Mouse (Mus musculus) frontal cortex, postnatal 36 days (tissue): ENCODE data around the gene Gpr108.
A peak's percentile ranks its signal among the peaks of the same experiment; 100 is the strongest.

Experiments
- DNase-seq, 2 experiments: peaks; one replicate each; pipeline ENCODE4 v3.0.0; 2022; ENCODE audit warnings: low spot score in 2 of 2

Gpr108 gene

DNA sequence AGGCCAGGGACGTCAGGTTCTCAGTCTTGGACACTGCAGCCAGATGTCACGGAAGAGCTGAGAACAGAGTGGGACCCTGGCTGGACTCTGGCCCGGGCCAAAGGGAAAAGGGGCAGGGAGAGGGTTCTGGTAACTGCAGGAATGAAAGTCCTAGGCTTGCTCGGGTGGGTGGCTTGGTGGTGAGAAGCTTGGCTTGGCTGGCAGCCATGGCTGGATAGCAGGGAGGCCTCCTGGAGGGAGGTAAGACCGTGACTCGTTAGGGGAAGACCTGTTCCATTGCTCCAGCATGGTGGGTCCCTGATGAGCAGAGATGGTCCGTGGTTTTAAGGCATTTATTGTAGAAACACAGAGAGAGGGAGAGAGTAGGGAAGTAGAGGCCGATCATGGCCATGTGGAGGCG, 23.1 kb upstream of the Gpr108 start:
- no peak for DNase-seq

GRCm38 (mm10) chr17:57267556-57268126, 19.4 kb upstream of the Gpr108 start:
- no peak for DNase-seq

GRCm38 (mm10) chr17:57264972-57265945, 17.0 kb upstream of the Gpr108 start:
- peak in 1 of 2 experiments; percentile 16 for DNase-seq

- DNase-seq: no peak
Observed at GRCm38 (mm10) chr17:57264164-57264563, 15.9 kb upstream of the Gpr108 start.

DNA sequence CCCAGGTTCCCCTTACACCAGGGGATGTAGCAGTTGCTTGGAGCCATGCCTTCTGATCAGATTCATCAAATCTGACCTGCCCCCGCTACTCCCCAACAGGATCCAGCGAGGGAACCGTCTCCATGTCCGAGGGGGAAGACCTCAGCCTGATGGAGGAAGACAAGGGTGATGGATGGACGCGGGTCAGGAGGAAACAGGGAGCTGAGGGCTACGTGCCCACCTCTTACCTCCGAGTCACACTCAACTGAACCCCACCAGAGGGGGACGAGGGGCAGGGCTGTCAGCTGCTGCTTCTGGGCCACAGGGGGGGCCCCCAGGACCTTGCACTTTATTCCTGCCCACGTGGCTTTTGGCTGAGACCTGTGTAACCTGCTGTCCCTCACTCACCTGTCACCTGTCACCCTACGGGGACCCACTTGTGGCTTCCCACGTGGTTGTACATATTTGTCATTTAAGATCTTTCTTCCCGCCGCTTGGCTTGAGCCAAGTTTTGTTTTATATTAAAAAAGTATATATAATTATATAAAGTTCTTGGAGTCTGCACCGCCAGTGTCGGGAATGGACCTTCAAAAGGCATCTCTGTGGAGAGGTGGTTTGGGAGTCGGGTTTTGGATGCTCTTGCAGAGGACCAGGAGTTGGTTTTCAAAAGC, 14.8 kb upstream of the Gpr108 start:
- DNase-seq: no peak

DNA sequence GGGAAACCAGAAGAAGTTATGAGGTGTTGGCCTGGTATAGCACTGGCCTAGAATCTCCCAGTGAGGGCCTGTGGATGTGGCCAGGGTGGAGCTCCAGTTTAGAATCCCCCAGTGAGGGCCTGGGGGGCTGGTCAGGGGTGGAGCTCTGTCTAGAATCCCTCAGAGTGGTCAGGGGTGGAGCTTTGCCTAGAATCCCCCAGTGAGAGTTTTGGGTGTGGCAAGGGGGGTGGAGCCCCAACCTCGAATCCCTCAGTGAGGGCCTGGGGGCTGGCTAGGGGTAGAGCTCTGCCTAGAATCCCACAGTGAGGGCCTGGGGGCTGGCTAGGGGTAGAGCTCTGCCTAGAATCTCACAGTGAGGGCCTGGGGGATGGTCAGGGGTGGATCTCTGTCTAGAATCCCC, 13.6 kb upstream of the Gpr108 start:
- no peak for DNase-seq

GRCm38 (mm10) chr17:57261286-57261685, 13.0 kb upstream of the Gpr108 start:
- DNase-seq: no peak

DNA sequence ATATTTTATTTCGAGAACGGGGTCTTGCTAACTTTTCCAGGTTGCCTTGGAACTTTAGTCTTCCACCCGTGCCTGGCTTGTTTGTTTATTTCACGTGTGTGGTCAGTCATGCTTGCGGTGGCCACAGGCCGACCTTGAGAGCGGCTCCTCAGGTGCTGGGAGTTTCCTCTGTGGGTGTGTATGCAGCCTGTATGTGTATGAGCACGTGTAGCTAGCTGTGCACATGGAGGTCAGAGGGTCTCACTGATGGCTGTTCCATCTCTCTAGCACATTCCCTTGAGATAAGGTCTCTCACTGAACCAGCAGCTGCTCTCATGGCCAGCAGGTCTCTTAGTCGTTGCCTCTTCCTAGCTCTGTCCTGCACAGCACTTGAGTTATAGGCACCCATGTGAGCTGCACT, 12.1 kb upstream of the Gpr108 start:
- DNase-seq: no peak

DNA sequence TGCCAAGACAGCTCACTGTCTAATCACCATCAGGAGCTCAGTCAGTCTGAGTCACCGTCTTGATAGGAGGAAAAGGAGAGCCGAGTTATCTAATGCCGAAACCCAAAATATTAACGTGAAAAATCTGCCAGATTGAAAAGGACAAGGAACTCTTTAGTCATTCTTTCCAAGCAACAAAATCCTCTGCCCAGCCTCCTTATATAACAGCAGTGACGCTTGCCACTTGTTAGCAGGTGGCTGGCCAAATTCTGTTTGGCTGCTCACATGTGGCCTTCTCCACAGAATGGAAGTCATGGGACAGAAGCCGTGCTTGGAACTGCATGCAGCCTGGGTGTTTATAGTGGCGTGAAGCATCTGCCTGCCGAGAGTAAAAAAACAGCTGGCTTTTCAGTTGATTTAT, 11.5 kb upstream of the Gpr108 start:
- DNase-seq: peak in 1 of 2 experiments; percentile 13

GRCm38 (mm10) chr17:57258191-57258590, 9.9 kb upstream of the Gpr108 start:
- no peak for DNase-seq

DNA sequence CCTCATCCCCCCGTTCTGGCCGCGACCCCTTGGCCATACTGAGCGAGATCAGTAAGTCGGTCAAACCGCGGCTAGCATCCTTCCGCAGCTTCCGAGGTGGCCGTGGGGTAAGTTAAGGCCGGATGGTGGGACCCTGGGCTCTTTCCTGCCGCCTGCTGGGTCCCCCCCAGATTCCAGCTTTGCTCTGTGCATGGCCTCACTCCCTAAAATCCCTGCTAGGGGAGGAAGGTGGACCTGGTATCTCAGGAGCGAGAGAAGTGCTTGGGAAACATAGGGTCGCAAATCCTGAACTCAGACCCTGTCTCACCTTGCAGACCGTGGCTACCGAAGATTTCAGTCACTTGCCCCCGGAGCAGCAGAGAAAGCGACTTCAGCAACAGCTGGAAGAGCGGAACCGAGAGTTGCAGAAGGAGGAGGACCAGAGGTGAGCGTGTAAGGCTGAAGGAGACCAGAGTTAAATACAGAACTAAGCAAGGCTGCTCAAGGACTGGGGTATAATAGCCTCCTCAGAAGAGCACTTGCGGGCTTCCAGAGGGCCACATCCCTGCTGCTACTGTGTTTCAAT, 8.8 kb upstream of the Gpr108 start:
- no peak for DNase-seq

- DNase-seq: no peak
Observed at GRCm38 (mm10) chr17:57255354-57255753, 7.1 kb upstream of the Gpr108 start.

GRCm38 (mm10) chr17:57253306-57253705, 5.1 kb upstream of the Gpr108 start:
- no peak for DNase-seq

DNA sequence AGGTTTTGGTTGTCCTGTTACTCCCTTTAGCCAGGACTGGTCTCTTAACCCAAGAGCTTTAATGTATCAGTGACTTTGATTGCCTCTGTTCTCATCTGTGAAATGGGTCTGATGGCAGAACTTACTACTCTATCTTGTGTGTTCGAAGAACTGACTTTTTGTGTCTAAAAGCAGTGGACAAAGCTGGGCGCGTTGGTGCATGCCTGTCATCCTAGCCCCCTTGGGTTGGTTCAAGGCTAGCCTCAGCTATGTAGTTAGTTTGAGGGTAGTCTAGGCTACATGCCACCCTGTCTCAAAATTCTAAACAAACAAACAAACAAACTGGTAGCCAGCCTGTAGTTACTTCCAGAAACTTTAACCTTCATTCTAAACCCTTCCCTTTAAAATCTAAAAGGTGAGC, 3.2 kb upstream of the Gpr108 start:
- DNase-seq: no peak

GRCm38 (mm10) chr17:57250461-57251160, 2.4 kb upstream of the Gpr108 start:
- DNase-seq: peak in 1 of 2 experiments; percentile 24

DNA sequence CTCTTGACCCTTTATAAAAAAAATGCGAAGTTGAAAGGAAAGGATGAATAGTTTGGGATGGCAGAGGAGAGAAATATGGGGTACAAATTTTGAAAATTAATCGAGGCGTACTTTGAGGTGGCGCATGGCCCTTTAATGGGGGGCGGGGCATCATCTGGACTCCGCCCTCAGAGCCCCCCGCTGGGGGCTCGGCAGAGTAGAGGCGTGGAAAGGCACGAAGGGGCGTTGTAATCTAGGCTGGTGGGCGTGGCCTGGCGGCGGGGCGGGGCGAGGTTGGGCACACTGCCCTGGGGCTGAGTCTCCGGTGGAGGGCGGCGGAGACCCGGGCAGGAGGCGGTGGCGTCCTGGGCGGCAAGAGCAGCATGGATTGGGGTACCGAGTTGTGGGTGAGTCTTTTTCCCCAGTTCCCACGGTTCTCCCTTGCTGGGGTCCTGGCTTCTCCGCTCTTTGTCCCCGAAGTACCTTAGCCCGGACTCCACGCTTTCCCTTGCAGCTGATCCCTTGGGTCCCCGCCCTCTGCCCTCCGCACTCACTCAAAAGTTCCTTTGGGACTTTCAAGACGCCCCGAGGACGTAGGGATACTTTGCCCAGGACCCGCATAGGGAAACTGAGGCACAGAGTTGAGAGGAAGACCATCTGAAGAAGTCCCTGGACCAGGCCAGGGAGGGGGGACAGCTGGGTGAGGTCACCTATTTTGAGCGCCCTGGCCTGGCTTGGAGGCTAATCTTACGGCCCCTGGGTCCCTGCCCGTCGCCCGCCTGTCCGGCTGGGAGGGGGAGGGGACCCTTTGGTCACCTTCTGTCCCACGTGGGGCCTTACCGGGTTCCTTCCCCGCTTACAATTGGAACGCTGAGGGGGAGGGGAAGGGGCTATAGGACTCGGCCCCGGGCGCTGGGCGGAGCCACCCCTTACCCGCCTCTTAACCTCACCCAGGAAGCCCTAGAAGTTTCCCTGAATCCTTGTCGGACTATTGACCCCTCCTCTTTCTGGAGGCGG, 1.2 kb upstream of the Gpr108 start, which contains the start of gene Trip10:
Gene Trip10 (plus strand): TSS at position 270 of the 996 bp plus-strand sequence.
- peak; percentile 82 to 84 for DNase-seq

DNA sequence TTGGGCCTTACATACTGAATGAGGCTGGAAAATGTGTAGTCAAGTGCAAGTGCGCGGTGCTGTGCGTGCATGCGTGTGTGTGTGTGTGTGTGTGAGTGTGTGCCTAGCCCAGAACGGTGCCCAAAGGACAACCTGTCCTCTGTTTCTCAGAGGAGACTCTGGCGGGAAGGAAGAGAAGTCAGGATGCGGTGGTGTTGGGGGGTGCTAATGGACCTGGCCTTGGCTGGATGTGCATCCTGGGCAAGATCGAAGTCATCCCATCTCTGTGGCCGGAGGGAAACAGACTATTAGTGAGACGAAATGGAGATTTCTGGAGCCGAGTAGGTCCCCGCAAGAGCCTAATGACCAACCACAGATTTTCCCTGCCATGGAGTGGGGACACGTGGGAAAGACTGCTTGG, 525 bp upstream of the Gpr108 start:
- DNase-seq: no peak

DNA sequence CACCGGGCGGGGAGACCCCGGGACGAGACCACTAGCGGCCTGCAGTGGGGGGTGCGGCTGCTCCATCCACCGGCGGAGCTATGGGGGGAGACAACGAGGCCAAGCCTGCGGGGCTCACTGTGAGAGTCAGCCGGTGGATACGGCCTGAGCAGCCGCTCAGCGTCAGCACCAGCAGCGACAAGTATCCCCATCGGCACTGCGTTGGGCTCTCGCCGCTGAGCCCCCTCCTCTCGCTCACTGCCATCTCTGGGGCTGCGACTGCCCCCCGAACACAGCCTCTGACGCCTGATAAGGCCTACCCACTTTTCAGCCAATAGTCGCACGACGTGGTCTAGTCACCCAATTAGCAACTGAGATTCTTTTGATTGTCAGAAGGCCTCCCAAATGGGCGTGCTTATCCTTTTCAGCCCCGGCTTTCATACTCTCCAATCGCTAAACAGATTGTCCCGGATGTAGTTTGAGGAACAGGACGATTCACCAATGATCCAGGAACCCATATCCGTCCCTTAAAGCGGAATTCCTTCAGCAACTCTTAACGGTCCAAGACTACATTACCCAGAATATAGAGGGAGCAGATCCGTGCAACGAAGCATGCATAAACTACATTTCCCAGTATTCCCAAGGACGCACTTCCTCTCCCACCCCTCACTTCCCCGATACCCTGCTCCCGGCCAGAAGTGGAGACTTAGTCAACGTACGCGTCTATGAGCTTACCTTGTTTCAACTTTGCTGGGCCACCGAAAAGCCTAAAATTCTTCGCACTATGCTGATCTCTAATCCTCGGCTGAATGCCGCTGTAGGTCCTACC, 649 bp downstream of the Gpr108 start:
- DNase-seq: peak; percentile 93 to 98

DNA sequence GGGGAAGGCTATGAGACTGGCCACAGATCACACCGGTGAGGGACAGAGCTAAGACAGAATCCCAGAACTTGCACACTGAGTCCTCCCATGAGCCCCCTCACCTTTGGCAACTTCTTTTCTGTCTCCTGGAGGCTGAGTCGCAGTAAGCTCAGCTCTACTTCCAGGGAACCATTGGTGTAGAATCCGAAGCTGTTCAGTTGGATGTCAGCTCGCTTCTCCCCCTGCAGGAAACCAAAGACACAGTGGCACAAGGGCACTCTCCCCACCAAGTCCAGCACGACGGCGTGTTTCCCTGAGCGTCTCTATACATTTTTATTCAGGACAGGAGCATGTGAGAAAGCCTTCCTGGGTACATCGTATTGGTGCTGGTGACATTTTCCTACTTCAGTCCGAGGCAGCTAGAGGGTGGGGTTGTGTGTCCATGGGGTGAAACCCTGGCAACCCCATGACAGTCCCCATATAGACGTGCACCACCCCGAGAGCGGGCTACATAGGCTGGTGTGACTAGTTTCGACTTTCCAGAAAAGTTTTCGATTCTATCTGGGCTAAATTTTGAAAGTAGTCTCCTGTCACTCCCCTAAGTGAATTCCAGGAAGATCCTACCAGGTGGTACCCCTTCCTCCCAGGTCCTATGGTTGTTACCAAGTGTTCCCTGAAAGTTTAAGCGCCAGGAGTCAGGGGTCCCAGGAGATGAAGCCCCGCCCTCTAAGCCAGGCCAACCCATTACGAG, 1.4 kb downstream of the Gpr108 start:
- peak in 1 of 2 experiments; percentile 7 for DNase-seq
